Mouse (Mus musculus) embryonic facial prominence, embryonic 11.5 days (tissue): Measurements from ENCODE around the gene Spry1. TPM values are rescaled to one million over a fixed set of nuclear protein-coding genes. Genes with fewer than 3 reads are reported as not detected.

Experiments
- ATAC-seq: fragments of 200-750 bp; cut with Nextera tagmentation; replicated peaks from 2 replicates; pipeline ENCODE4 v1.8.0; 2017; ENCODE audit warnings: low read depth; ENCODE audit not compliant: insufficient number of reproducible peaks, low FRiP score, low TSS enrichment
- DNase-seq: peaks from one replicate; pipeline ENCODE4 v3.0.0-alpha.2; 2015; ENCODE audit warnings: low spot score
- H3K27ac ChIP-seq: fragments of 300-500 bp; sonication (generic); replicated peaks from 2 replicates; pipeline ENCODE4 v1.5.1; 2014; ENCODE audit warnings: mild to moderate bottlenecking, low read depth, low read length, control low read depth
- H3K27me3 ChIP-seq: fragments of 300-500 bp; sonication (generic); 2 replicates; pipeline ENCODE4 v1.6.1; 2014; ENCODE audit warnings: mild to moderate bottlenecking, low read length, moderate library complexity, mixed read lengths; ENCODE audit not compliant: control insufficient read depth, insufficient read depth
- H3K36me3 ChIP-seq: fragments of 300-500 bp; sonication (generic); replicated peaks from 2 replicates; pipeline ENCODE4 v1.6.1; 2014; ENCODE audit warnings: low read depth, mild to moderate bottlenecking, low read length, moderate library complexity, mixed read lengths; ENCODE audit not compliant: control insufficient read depth, insufficient read depth
- H3K4me1 ChIP-seq: fragments of 300-500 bp; sonication (generic); 2 replicates; pipeline ENCODE4 v1.6.1; 2014; ENCODE audit warnings: low read length, mixed read lengths; ENCODE audit not compliant: control insufficient read depth, insufficient read depth
- H3K4me2 ChIP-seq: fragments of 300-500 bp; sonication (generic); 2 replicates; pipeline ENCODE4 v1.6.1; 2014; ENCODE audit warnings: low read depth, mild to moderate bottlenecking, control low read depth, low read length, moderate library complexity
- H3K4me3 ChIP-seq: fragments of 300-500 bp; sonication (generic); 2 replicates; pipeline ENCODE4 v1.5.1; 2014; ENCODE audit warnings: low read depth, low read length, control low read depth
- H3K9ac ChIP-seq: fragments of 300-500 bp; sonication (generic); replicated peaks from 2 replicates; pipeline ENCODE4 v1.6.1; 2014; ENCODE audit warnings: mild to moderate bottlenecking, control low read depth, low read length
- H3K9me3 ChIP-seq: fragments of 300-500 bp; sonication (generic); replicated peaks from 2 replicates; pipeline ENCODE4 v1.6.1; 2016; ENCODE audit warnings: mild to moderate bottlenecking, low read length, inconsistent platforms, mixed read lengths; ENCODE audit not compliant: control insufficient read depth
- WGBS: fragments of 180-500 bp; shearing (Covaris S2); extraction: QIAGEN DNeasy Blood & Tissue Kit; methylation state at CpG from one replicate; pipeline ENCODE4 v1.1.7; 2014; 5-methylcytosine and 5-hydroxymethylcytosine counted together
- polyA plus RNA-seq: library from polyadenylated mRNA; unstranded; fragments of >200 nt; fragmentation: Nextera tagmentation; extraction: Ambion mirVana; gene quantifications from 2 replicates; pipeline ENCODE4 v1.2.1, GENCODE M21; 2014

Gene Spry1
- polyA plus RNA-seq, 1 experiment from 2014 or later, result 15.1 TPM

- H3K4me1 ChIP-seq, result no peaks in the 10 kb centered on the region; the same call in 1 of the 2 replicates
- no peak overlapping the region for H3K27ac ChIP-seq
- ATAC-seq, result peak; percentile 87; the same call in 1 of the 2 replicates
- no peaks in the 10 kb centered on the region for H3K36me3 ChIP-seq
- H3K27me3 ChIP-seq, result no peaks in the 10 kb centered on the region
- no peak overlapping the region for H3K4me2 ChIP-seq
- DNase-seq, result peak; percentile 59
- no peaks in the 10 kb centered on the region; the same call in 1 of the 2 replicates for H3K9me3 ChIP-seq
- 16% methylated on average over 9 of the region's 9 CpGs for WGBS
- H3K4me3 ChIP-seq, result no peak overlapping the region
- H3K9ac ChIP-seq, result 0 out of 2 replicates have a peak overlapping the region, but pooled peaks have one; percentile 10
Observed at GRCm38 (mm10) chr3:37666291-37667118, 26.8 kb downstream of the Spry1 start.

GRCm38 (mm10) chr3:37667119-37667467, 27.3 kb downstream of the Spry1 start:
- Histone ChIP-seq H3K4me3 (no peak overlapping the region), H3K9me3 (no peaks in the 10 kb centered on the region; the same call in 1 of the 2 replicates), H3K4me1 (no peaks in the 10 kb centered on the region; the same call in 1 of the 2 replicates), H3K27ac (no peak overlapping the region), H3K36me3 (no peaks in the 10 kb centered on the region), H3K4me2 (no peak overlapping the region), H3K9ac (no peak overlapping the region), H3K27me3 (no peaks in the 10 kb centered on the region)
- WGBS, result 13% methylated on average over 2 of the region's 2 CpGs
- ATAC-seq (no peak), DNase-seq (no peak)

DNA sequence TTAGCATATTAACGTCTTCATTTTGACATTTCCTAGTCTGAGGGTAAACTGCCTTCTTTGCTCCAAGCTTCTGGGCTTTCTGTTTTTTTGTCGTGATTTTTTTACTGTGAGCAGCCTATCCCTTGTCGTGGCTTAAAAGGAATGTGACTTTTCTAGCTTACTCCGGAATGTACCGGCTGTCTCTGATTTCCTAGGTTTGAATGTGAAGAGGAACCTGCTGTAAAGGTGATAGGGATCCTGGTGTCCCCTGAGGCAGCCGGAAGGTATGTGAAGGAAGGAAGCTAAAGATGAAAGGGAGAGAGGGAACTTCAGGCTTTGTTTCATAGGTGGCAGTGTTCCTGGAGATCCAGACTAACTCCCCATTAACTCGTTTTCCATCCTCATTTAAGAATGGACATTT, 28.0 kb downstream of the Spry1 start:
- peak; percentile 27 for DNase-seq
- no peak overlapping the region for H3K4me2 ChIP-seq
- no peaks in the 10 kb centered on the region for H3K27me3 ChIP-seq
- WGBS, result 30% methylated on average over 7 of the region's 7 CpGs
- H3K9me3 ChIP-seq, result no peaks in the 10 kb centered on the region; the same call in 1 of the 2 replicates
- no peak overlapping the region for H3K27ac ChIP-seq
- no peaks in the 10 kb centered on the region for H3K36me3 ChIP-seq
- no peaks in the 10 kb centered on the region; the same call in 1 of the 2 replicates for H3K4me1 ChIP-seq
- no peak overlapping the region for H3K9ac ChIP-seq
- no peak for ATAC-seq
- H3K4me3 ChIP-seq, result no peak overlapping the region

DNA sequence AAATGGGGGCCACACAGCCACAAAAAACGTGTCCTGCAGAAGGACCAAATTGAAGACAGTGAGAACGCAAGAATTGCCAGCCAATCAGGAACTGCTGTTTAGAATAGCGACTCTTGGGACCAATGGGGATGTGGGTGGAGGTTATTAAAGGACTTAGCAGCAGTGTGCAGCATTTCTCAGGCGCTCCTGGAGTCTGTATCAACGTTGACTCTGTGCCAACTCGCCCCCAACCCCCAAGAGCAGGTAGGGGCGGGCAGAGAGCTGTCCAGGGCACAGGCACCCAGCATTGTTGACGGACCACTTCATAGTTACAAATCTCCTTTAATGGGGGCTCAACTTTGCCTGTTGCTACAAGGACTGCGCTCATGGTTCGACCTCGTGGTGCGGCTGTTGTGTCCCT, 28.9 kb downstream of the Spry1 start:
- Histone ChIP-seq H3K4me1 (no peaks in the 10 kb centered on the region; the same call in 1 of the 2 replicates), H3K4me2 (no peak overlapping the region), H3K9ac (no peak overlapping the region), H3K36me3 (no peaks in the 10 kb centered on the region), H3K27ac (no peak overlapping the region), H3K27me3 (no peaks in the 10 kb centered on the region), H3K9me3 (no peaks in the 10 kb centered on the region; the same call in 1 of the 2 replicates), H3K4me3 (no peak overlapping the region)
- no peak for DNase-seq
- ATAC-seq, result no peak
- WGBS, result 90% methylated on average over 12 of the region's 12 CpGs

DNA sequence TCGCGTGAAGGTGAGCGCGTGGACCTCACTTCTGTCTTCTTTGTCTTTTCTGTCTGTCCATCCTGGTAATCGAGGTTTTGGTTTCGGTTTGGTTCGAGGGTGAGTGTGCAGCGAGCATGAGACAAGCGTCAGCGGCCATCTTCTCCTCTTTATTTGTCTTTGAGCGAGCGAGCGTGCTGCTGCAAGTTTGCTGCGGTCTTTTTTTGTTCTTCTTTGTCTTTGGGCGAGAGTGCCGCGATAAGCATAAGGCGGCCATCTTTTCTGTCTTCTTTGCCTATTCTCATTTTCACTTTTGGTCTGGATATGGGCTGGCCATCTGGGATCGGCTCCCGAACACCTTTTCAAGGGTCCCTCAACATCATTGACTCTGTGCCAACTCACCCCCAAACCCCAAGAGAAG, 29.4 kb downstream of the Spry1 start:
- ATAC-seq, result no peak
- Histone ChIP-seq H3K4me1 (no peaks in the 10 kb centered on the region; the same call in 1 of the 2 replicates), H3K27ac (no peak overlapping the region), H3K4me3 (no peak overlapping the region), H3K9me3 (no peaks in the 10 kb centered on the region; the same call in 1 of the 2 replicates), H3K27me3 (no peaks in the 10 kb centered on the region), H3K9ac (no peak overlapping the region), H3K36me3 (no peaks in the 10 kb centered on the region), H3K4me2 (no peak overlapping the region)
- WGBS, result 98% methylated on average over 20 of the region's 20 CpGs
- DNase-seq, result no peak

DNA sequence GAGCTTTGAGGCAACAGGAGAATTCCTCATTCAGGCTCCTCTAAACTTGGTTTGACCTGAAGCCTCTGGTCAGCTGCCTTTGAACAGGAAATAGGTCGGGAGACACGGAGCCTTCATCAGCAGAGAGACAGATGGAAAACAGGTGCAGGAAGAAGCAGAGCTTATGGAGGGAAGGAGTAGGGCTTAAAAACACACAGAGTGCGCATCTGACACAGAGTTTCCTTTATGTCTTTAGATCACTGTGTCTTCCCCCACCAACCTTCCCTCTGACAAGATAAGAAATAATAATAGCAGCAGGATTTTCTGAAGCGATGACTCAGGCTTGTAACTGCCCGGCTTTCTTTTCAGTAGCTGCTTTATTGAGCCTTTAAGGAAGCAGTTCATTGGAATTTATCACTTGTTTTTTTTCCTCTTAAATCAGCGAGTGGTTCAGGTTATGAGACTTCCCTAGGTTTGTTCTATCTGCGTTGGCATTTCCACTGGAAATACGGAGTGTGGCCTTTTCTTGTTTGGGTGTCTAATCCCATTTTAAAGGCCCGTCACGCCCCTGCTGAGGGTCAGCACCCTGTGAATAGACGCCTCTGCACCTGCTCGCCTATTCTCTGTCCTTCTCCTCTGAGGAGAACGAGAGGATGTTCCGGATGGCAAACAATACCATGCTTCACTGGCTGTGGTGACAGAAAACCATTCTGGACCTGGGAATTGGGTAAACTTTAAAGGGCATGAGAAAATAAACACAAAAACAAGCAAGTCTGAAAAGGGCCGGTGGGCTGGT, 32.7 kb downstream of the Spry1 start:
- Histone ChIP-seq H3K9me3 (no peaks in the 10 kb centered on the region; the same call in 1 of the 2 replicates), H3K27ac (no peak overlapping the region), H3K9ac (no peak overlapping the region), H3K4me2 (no peak overlapping the region), H3K36me3 (no peaks in the 10 kb centered on the region), H3K4me1 (no peaks in the 10 kb centered on the region), H3K4me3 (no peak overlapping the region), H3K27me3 (no peaks in the 10 kb centered on the region)
- DNase-seq, result peak; percentile 49
- WGBS, result 17% methylated on average over 15 of the region's 15 CpGs
- no peak for ATAC-seq

DNA sequence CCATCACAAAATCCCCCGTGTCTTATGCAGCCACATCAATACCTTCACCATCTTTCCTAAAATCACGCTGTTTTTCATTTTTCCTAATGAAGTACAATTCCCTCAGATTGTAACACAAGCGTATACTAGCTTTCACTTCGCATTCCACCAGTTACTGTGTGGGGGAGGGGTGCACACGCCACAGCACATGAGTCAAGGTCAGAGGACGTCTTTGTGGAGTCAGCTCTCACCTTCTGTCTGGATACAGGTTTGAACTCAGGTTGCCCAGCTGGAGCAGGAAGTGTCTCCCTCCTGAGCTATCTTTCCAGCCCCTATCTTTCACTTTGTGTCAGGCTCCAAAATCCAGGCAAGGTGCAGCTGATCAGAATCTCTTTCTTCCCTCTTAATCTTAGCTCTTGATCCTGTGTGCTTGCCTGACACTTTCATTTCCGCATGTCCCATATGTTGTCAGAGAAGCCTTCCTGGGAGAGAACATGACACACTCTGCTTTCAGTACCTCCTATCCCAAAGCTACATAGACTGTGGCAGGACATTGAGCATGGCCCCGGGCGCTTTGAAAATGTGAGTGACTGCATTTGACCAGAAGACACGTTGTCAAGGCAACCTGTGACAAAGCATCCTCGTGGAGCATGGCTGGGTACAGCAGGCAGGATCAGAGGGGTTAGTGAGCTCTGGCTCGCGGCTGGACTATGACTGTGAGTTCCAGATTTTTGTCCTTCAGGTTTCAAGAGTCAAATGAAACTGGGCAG, 33.9 kb downstream of the Spry1 start:
- Histone ChIP-seq H3K36me3 (no peaks in the 10 kb centered on the region), H3K9ac (no peak overlapping the region), H3K9me3 (no peaks in the 10 kb centered on the region; the same call in 1 of the 2 replicates), H3K4me2 (no peak overlapping the region), H3K27ac (no peak overlapping the region), H3K27me3 (no peaks in the 10 kb centered on the region), H3K4me3 (no peak overlapping the region), H3K4me1 (no peaks in the 10 kb centered on the region)
- 50% methylated on average over 13 of the region's 13 CpGs for WGBS
- ATAC-seq (no peak), DNase-seq (peak; percentile 38)
